Mouse (Mus musculus) intestine, postnatal 0 days (tissue): ENCODE results near the gene Akap6. TPM values are rescaled to one million over a fixed set of nuclear protein-coding genes. Genes with fewer than 3 reads are reported as not detected.

Source experiments
- ATAC-seq: fragments of 200-750 bp; cut with Nextera tagmentation; 2 replicates; pipeline ENCODE4 v1.8.0; 2017; ENCODE audit warnings: mild to moderate bottlenecking, moderate TSS enrichment, moderate library complexity
- H3K27ac ChIP-seq: fragments of 300-500 bp; sonication (generic); 2 replicates; pipeline ENCODE4 v1.5.1; 2014; ENCODE audit warnings: mild to moderate bottlenecking, low read depth, low read length, moderate library complexity
- H3K27me3 ChIP-seq: fragments of 300-500 bp; sonication (generic); replicated peaks from 2 replicates; pipeline ENCODE4 v1.6.1; 2014; ENCODE audit warnings: low read length, mixed read lengths; ENCODE audit not compliant: control insufficient read depth, insufficient read depth
- H3K36me3 ChIP-seq: fragments of 300-500 bp; sonication (generic); 2 replicates; pipeline ENCODE4 v1.6.1; 2014; ENCODE audit warnings: mild to moderate bottlenecking, moderate library complexity; ENCODE audit not compliant: control insufficient read depth, insufficient read depth
- H3K4me1 ChIP-seq: fragments of 300-500 bp; sonication (generic); replicated peaks from 2 replicates; pipeline ENCODE4 v1.6.1; 2014; ENCODE audit warnings: antibody characterized with exemption, low read length, mixed read lengths; ENCODE audit not compliant: control insufficient read depth, insufficient read depth
- H3K4me2 ChIP-seq: fragments of 300-500 bp; sonication (generic); replicated peaks from 2 replicates; pipeline ENCODE4 v1.6.1; 2014; ENCODE audit warnings: low read depth, mild to moderate bottlenecking, moderate library complexity
- H3K4me3 ChIP-seq: fragments of 300-500 bp; sonication (generic); 2 replicates; pipeline ENCODE4 v1.5.1; 2014; ENCODE audit warnings: low read depth, low read length
- H3K9ac ChIP-seq: fragments of 300-500 bp; sonication (generic); 2 replicates; pipeline ENCODE4 v1.6.1; 2014; ENCODE audit warnings: mild to moderate bottlenecking, low read depth, low read length
- H3K9me3 ChIP-seq: fragments of 300-500 bp; sonication (generic); 2 replicates; pipeline ENCODE4 v1.6.1; 2016; ENCODE audit warnings: mixed run types; ENCODE audit not compliant: control insufficient read depth
- CTCF ChIP-seq: sonication (generic); IDR thresholded peaks from 2 replicates; pipeline ENCODE4 v1.5.1; 2016; ENCODE audit warnings: low read depth, mild to moderate bottlenecking, control low read depth, antibody characterized with exemption, moderate library complexity
- WGBS: fragments of 180-500 bp; shearing (Covaris S2); extraction: QIAGEN DNeasy Blood & Tissue Kit; methylation state at CpG from one replicate; pipeline ENCODE4 v1.1.7; 2014; 5-methylcytosine and 5-hydroxymethylcytosine counted together
- polyA plus RNA-seq: library from polyadenylated mRNA; unstranded; fragments of >200 nt; fragmentation: Nextera tagmentation; extraction: Ambion mirVana; gene quantifications from 2 replicates; pipeline ENCODE4 v1.2.1, GENCODE M21; 2015

Akap6 gene
- polyA plus RNA-seq, 1 experiment from 2014 or later = 0.73 TPM

GRCm38 (mm10) chr12:52675010-52675409 lies 24.2 kb upstream of the Akap6 start:
- Histone ChIP-seq H3K27me3 (no peaks in the 10 kb centered on the region), H3K27ac (no peak overlapping the region), H3K4me2 (no peak overlapping the region), H3K9ac (no peak overlapping the region), H3K36me3 (no peaks in the 10 kb centered on the region), H3K4me1 (no peaks in the 10 kb centered on the region), H3K9me3 (no peaks in the 10 kb centered on the region), H3K4me3 (no peak overlapping the region)
- 73% methylated on average over 4 of the region's 4 CpGs for WGBS
- ATAC-seq = no peak
- TF ChIP-seq CTCF = no peak

- Histone ChIP-seq H3K4me1 (no peaks in the 10 kb centered on the region), H3K9me3 (no peaks in the 10 kb centered on the region), H3K27ac (no peak overlapping the region), H3K9ac (no peak overlapping the region), H3K27me3 (no peaks in the 10 kb centered on the region), H3K4me2 (peak overlapping the region; percentile 37; the same call in 1 of the 2 replicates), H3K4me3 (no peak overlapping the region), H3K36me3 (no peaks in the 10 kb centered on the region)
- 35% methylated on average over 9 of the region's 9 CpGs for WGBS
- no peak for TF ChIP-seq CTCF
- ATAC-seq = no peak
These were observed 11.8 kb upstream of the Akap6 start for GRCm38 (mm10) chr12:52687355-52687754.

GRCm38 (mm10) chr12:52688712-52689111 lies 10.5 kb upstream of the Akap6 start:
- WGBS = 92% methylated on average over 2 of the region's 2 CpGs

GRCm38 (mm10) chr12:52691552-52691951 lies 7.6 kb upstream of the Akap6 start:
- WGBS = 93% methylated on average over 1 of the region's 1 CpGs
- Histone ChIP-seq H3K9ac (no peak overlapping the region), H3K27ac (peak overlapping the region; percentile 65), H3K4me2 (no peak overlapping the region), H3K9me3 (no peaks in the 10 kb centered on the region), H3K27me3 (no peaks in the 10 kb centered on the region), H3K4me1 (no peaks in the 10 kb centered on the region), H3K4me3 (no peak overlapping the region), H3K36me3 (no peaks in the 10 kb centered on the region)
- TF ChIP-seq CTCF = no peak
- no peak for ATAC-seq

More at GRCm38 (mm10) chr12:52688712-52689111, 10.5 kb upstream of the Akap6 start:
- H3K9ac ChIP-seq = no peak overlapping the region
- no peaks in the 10 kb centered on the region for H3K4me1 ChIP-seq
- no peak for TF ChIP-seq CTCF
- no peak overlapping the region for H3K4me2 ChIP-seq
- ATAC-seq = no peak
- no peaks in the 10 kb centered on the region for H3K9me3 ChIP-seq
- H3K27ac ChIP-seq = no peak overlapping the region
- no peaks in the 10 kb centered on the region for H3K27me3 ChIP-seq
- H3K36me3 ChIP-seq = no peaks in the 10 kb centered on the region
- H3K4me3 ChIP-seq = no peak overlapping the region

GRCm38 (mm10) chr12:52692290-52692974 lies 6.8 kb upstream of the Akap6 start:
- ATAC-seq = peak; percentile 100
- Histone ChIP-seq H3K9ac (no peak overlapping the region), H3K4me3 (no peak overlapping the region), H3K27me3 (no peaks in the 10 kb centered on the region), H3K27ac (peak overlapping the region; percentile 71), H3K4me2 (peak overlapping the region; percentile 39), H3K36me3 (no peaks in the 10 kb centered on the region), H3K4me1 (no peaks in the 10 kb centered on the region), H3K9me3 (no peaks in the 10 kb centered on the region)
- 32% methylated on average over 10 of the region's 10 CpGs for WGBS
- peak; percentile 59 for TF ChIP-seq CTCF

- no peak overlapping the region for H3K27ac ChIP-seq
- no peaks in the 10 kb centered on the region for H3K9me3 ChIP-seq
- ATAC-seq = peak; percentile 71
- 35% methylated on average over 3 of the region's 3 CpGs for WGBS
- H3K9ac ChIP-seq = no peak overlapping the region
- H3K27me3 ChIP-seq = no peaks in the 10 kb centered on the region
- no peak for TF ChIP-seq CTCF
- H3K4me2 ChIP-seq = no peak overlapping the region
- H3K4me1 ChIP-seq = peaks cover 7% of the 10 kb centered on the region
- H3K4me3 ChIP-seq = no peak overlapping the region
- no peaks in the 10 kb centered on the region for H3K36me3 ChIP-seq
These were observed 1.6 kb upstream of the Akap6 start for GRCm38 (mm10) chr12:52697407-52698109.
